Mouse (Mus musculus) 3134 (cell line): ENCODE measurements at regions not wholly inside any gene's neighbourhood (a gene's known extent, or its start where the extent isn't known, plus 50 kb on each side); places are given as distances from the start of the nearest gene placed in this dataset.

Experiments used
- DNase-seq: peaks from one replicate; pipeline ENCODE4 v3.0.0-alpha.2; 2011; ENCODE audit warnings: low spot score; ENCODE audit not compliant: insufficient read length; ENCODE audit errors: extremely low read depth

DNA sequence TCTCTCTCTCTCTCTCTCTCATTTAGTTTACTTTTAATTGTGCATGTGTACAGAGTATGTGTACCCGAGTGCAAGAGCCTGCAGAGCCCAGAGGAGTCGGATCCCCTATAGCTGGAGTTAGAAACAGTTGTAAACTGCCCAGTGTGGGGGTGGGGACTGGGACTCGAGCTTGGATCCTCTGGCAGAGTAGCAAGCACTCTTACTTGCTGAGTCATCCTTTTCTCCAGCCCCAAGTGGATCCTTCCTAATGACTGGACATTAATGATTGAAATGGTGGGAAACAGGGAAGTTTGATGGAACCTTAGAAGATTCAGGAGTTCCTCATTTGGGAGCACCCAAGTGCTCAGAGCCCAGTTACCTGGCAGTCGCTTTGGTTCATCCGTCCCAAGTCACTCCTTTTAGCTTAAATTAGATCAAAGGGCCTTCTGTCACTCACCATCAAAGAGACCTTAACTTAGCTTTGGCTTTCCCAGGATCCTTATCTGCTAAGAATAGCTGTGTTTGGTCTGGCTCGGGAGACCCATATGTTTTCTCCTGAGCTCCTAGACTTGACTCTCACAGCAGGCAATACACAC lies 170.3 kb upstream of the Jmjd1c start:
- no peak for DNase-seq

DNA sequence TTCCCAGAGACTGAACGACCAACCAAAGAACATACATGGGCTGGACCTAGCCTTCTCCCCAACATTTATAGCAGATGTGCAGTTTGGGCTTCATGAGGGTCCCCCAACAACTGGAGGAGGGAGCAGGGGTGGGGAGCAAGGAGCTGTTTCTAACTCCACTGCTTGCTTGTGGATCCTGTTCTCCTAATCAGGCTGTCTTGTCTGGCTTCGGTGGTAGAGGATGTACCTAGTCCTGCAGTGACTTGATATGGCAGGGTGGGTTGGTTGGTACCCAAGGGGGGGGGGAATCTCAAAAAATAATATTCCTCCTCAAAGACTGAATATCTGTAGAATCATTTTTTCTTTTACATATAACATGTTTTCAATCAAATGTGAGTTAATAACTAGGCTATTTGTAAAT lies 168.3 kb upstream of the Jmjd1c start:
- no peak for DNase-seq

DNA sequence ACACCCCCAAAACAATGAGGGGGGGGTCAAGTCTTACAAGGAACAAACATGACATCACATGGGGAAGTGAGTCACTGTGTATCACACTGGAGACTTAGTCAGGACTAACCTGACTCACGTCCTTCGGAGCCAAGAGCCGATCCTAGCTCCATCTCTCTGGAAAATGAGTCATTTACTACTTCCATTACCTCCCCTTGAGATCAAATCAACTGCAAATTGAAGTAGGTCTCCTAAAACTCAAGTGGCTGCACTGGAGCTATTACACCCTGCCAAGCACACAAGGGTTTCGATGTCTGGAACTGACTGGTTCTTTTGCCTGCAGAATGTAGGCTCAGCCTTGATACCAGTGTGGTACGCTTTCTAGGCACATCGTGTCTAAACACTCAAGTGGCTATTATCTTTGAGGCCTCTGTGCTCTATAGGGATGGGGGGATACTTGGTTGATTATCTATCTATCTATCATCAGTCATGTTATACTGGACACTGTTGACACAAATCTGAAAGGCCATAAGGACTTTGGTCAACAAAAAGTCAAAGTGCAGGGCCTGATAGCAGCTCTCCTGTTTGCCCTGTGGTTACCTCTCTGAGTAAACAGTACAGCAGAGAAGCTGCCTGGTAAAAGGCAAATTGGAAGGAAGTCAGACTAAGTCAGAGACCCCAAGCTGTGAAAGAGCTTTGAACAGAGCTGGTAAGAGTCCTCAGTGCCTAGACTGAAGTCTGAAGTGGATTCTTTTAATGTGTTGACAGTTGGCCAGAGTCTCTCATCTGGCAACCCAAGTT lies 167.5 kb upstream of the Jmjd1c start:
- DNase-seq: peak; percentile 67

DNA sequence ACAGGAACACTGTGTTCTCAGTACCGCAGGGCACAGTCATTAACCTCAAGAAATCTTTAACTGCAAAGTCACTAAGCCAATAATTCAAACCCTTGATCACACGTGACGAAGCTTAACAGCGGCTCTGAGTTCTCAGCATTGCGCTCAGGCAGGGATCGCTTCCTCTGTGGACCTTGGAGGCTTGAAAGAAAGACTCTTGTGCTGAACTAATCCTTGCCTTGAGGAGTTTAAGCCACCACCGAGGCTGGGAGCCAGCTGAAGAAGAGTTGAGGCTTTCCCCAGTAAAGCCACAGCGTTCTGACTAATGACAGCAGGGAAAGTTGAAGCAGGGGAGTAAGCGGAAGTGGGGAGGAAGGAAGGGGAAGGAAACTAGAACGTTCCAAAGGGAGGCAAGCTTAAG lies 165.4 kb upstream of the Jmjd1c start:
- DNase-seq: no peak

DNA sequence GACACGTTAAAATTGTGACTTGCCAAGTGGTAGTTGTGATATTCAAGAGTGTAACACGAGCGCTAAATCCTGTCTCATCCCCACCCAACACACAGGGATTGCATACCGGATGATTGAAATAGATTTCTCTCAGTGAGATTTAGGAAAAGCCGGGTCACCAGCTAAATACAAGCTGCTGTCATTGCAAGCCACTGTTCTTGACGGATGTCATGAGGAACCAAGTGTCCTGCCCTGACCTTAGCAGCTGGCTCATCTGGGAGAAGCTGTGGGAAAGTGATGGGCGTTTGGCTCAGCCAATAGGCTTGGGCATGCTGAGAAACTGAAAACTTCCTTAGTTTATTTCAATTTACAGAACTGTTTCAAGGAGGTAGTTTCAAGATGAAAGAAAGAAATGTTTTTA lies 164.4 kb upstream of the Jmjd1c start:
- no peak for DNase-seq

DNA sequence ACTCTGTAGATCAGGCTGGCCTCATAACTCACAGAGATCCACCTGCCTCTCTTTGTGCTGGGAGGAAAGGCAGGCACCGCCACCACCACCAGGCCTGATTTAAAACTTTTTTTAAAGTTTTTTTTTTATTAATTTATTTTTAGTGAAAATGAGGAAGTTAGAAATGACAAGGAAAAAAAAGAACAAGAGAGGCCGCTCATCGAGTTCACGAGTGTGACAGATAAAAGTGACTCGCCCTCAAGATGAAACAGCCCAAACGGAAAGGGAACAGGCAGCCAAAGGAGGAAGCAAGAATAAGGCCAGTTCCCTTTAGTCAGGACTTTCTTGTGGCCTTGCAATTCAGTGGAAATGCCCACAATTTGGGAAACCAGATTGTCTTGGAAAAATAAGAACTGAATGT lies 163.4 kb upstream of the Jmjd1c start:
- no peak for DNase-seq

DNA sequence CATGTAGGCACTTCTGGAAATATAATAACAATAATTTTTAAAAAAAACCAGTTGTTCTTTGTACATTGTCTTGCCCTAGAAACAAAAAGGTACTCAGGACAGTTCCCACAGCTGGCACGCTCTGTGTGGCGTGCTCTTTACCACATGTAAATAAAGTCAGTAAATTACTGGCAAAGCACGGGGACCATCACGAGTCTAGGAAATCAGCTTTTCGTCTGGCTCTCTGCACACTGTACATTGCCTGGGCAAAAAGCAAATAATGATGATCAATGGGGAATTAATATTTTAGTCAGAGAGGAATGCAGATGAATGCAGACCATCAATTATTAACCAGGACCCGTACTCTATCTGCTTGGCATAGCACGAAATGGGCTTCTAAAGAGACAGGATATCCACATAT lies 162.2 kb upstream of the Jmjd1c start:
- DNase-seq: no peak

DNA sequence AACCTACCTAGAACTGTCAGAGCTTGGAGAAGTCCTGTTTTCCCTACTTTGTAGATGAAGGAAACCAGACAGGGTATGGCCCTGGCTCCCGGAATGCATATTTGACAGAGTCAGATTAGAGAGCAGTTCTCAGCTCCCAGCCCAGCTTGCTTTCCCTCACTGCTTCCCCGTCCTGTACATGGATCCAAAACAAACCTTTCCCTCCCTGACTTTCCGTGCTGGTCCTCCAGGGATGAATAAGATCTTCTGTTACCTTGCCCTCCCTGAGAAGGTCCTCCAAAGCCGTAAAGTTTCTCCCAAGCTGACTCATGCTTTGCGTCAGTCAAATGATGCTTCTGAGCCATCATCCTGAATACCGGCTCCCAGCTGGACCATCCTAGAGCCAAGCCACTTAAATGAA lies 160.2 kb upstream of the Jmjd1c start:
- DNase-seq: peak; percentile 20

DNA sequence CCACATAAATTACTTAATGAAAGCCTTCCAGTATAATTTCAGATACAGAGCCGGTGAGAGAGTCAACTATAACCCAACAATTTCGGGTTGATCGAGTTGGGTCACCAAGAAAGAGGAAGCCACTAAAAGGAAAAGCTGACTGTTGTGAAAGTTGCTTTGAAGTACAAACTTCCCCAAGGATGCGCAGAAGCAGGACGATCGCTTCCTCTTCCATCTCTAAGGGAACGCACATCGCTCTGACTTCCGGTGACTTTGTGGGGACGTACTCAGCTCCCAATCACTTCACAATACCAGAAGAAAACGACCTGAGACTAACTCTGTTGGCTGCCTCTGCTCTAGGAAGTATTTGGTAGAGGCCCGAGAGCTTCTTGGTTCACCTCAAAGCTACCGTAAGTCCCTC lies 158.8 kb upstream of the Jmjd1c start:
- no peak for DNase-seq

DNA sequence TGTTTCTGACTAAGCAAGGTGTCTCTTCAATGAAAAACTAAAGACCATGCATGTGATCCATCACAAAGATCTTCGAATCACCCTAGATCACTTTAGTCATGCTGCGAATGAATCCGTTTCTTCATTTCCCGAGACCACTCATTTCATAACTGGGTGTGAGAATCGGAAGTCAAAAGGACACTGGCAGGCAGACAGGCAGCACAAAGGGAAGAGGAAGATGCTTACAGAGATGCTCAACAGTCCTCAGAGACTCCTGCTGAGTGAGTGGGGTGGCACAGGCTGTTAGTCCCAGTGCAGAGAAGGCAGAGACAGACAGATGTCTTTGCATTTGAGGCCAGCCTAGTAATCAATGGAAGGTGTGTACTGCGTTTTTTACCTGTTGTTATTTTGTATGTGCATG lies 155.6 kb upstream of the Jmjd1c start:
- no peak for DNase-seq

DNA sequence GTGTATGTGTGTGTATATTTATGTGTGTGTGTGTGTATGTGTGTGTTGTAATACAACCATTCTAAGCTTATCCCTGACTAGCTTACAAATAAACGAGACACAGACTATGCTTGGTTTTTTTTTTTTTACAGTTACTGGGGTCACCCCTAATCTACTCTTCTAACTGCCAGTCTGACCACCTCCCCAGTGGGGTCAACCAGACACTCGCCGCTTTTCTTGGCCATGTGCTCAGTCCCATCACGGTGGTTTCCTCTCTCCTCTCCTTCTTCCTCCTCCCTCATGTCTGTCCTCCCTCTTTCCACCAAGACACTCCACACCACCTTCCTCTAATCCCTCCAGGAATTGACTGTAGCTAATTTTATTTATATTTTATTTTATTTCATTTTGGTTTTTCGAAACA lies 155.0 kb upstream of the Jmjd1c start:
- DNase-seq: no peak

DNA sequence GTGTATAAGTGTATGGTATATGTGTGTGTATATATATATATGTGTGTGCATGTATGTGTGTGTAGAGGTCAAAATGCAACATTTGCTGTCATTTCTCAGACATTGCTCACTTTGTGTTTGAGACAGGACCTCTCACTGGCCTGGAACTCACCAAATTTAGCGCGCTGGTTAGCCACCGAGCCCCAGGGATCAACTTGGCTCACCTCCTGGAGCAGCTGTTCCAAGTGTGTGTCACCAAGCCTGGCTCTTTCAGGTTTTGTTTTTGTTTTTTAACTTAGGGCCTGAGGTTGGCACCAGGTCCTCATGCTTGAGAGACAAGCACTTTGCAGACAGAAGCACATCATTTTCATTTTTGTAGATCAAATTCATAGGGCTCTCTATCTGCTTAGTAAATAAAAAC lies 154.0 kb upstream of the Jmjd1c start:
- DNase-seq: peak; percentile 59

DNA sequence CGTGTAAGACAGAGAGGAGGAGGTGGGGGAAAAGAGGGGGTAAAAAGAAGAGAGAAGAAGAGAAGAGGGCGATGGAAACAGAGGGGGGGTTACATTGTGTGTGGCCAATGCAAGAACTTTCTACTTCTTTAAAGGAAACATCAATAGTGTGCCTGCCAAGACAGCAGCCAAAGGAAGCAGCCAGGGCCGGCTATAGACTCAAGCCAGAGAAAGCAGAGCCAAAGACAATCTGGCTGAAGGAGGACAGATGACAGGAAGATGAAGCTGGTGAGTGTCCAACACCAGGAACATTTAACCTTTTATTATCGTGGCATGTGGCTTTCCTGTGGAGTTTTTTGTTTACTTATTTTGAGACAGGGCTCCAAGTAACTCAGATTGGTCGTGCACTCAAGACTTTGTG lies 152.1 kb upstream of the Jmjd1c start:
- no peak for DNase-seq

DNA sequence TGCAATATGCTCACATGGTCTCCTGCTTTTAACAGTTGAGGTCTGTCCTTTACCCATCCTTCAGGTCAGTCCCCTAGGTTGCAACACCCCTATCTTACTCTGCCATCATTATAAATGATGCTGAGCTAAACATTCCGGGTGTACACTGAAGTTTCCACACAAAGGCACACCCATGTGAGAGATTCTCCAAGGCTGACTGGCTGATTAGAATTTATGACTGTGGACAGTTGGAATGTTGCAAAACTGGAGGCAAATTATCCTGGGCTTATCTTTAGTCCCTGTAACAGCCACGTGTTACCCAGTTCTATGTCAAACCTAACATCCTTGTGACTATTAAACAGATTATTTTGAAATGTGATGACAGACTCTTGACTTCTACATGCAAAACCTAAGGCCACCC lies 149.8 kb upstream of the Jmjd1c start:
- DNase-seq: no peak

DNA sequence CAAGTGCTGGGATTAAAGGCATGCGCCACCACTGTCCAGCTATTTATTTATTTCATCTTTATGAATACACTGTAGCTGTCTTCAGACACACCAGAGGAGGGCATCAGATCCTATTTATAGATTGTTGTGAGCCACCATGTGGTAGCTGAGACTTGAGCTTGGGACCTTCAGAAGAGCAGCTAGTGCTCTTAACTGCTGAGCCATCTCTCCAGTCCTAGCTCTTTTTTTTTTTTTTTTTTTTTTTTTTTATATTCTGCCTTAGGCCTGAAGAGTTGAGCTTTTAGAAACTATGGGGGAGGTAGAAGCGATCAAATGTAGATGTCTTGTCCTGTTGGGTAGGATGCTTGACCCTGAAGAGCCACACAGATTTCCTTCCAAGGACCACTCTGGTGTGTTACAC lies 147.6 kb upstream of the Jmjd1c start:
- DNase-seq: no peak

DNA sequence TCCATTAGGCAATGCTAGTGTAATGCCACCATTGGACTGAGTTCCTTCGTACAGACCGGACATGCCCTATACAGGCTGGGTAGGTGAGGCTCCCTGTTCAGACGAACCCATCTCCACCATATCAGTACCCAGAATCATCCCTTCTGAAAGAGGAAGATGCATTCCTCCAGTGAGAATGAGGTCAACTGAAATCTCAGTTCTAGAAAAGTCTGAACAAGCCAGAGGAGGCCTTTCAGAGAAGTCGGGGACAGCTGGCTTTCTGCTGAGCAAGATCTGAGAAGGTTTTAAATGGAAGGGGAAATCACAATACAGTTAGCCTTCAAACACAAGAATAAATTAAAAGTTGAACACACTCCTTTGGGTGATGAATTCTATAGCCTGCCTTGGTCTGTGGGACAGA lies 145.5 kb upstream of the Jmjd1c start:
- DNase-seq: no peak

DNA sequence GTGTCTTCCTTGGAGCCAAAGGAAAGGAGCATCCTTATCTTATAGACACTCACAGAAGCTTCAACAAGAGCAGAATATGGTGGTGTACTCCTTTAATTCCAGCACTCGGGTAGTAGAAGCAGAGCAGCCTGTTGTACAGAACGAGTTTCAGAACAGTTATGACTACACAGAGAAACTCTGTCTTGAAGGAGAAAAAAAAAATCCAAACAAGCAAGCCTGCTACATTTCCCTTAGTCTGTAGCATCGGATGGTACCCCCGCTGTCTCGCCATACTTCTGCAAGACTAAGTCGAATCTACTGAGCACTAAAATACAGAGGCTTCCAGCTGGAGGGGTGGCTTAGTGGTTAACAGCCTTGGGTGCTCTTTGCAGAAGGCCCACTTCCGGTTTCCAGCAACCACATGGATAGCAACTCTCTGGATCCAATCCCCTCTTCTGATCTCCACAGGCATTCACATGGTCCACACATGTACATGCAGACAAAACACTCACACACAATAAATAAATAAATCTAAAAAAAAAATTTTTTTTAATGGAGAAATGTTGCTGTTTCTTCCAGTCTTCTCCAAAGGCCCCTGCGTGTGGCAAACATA lies 144.6 kb upstream of the Jmjd1c start:
- DNase-seq: no peak

DNA sequence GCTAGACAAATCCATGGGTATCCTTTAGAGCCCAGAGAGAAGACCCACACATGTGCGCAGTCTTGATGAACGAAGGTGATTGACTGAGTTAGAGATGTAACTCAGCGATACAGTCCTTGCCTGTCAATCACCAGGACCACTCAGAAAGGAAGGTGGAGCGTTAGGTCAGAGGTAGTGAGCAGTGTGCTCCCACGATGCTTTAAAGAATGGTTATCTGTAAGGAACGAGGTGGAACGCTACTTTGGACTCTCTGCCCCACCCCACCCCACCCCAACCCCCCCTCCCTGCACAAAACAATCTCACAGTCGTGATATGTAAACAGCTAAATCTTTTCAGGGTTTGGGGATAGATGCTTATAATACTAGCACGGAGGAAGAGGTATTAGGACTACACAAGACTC lies 144.0 kb upstream of the Jmjd1c start:
- DNase-seq: no peak

DNA sequence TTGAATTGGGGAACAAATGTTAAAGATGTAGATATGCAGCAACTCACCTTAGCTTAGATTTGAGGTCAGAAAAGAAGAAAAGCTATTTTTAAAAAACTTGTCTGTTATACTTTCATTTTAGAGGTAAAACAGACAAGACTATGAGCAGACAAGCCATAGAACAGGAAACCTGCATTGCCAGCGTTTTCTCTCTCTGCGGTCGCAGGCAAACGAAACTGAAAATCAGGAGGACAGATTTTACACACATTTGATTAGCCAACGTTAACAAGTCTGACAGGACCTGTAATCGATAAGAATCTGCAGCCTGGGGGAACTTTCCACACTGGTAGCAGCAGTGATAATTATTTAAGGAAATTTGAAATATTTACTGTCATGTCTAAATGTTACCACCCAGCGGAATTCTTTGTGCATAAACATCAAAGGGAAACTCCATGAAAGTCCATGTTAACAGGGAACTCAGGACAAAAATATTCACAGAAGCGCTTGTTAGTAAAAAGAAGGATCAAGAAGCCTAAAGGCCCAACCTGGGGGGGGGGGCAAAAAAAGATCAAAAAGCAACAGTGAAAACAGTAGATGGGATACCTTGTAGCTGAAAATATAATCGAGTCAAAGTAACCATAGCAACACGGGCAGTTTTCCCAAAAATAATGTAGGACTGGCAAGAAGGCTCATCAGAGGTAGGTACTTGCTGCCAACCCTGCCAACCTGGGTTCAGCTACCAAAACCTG lies 142.5 kb upstream of the Jmjd1c start:
- DNase-seq: no peak

DNA sequence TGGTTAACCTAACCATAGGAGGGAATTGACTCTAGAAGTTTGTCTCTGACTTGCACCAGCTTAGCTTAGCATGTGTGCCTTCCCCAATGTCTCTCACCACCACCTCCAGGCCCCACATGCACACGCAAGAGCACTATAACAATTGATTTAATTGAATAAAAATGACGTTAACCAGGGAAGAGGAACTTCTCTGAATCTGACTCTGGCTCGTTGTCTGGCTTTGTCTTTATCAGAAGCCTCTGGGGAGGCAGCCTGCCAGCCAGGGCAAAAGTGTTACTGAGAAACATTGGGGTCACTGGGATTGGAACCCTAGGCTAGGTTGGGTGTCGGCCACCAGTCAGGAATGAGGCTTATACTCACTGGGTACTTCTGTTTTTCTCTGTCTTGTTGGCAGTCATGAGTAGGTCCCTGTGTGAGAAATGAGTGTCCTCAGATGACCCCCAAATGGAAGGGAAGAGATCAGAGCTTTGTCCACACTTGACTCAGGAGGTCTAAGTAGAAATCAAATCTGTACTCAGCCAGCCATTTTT lies 141.9 kb upstream of the Jmjd1c start:
- no peak for DNase-seq

DNA sequence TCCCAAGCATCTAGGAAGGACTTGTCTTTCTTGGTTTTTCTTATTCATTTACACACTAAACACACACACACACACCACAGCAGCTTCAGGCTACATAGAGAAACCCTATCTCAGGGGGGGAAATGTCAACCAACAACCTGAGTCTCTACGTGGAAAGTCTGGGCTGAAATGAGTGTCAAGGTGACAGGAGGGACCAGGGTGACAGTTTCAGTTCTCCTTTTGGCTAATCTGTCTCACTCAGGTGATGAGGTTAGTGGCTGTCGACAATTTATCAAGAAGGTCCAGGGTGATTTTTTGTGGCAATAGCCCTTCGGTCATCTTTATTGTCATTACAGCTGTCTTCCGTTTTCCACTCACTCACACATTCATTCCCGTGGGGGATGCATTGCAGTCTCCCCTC lies 140.5 kb upstream of the Jmjd1c start:
- DNase-seq: no peak

DNA sequence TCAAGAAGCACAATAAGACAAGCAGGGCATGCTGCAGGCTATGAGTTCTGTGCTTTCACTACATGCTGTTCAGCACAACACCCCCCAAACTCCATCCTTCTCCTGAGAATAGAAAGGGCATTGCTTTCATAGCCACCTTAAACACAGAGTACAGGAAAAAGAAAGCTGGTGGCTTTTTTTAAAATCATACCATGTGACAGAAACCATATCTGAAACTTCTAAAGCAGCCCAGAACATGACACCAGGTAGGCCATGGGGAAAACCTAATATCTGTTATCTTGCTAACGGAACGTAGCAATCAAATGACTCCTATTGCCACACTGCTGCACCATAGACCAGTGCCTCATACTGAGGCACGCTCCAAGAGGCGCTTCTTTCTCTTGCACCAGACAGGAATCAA lies 139.3 kb upstream of the Jmjd1c start:
- no peak for DNase-seq
